Mouse (Mus musculus) liver, embryonic 16.5 days (tissue): ENCODE results near the gene Ccdc13. TPM values are rescaled to one million over a fixed set of nuclear protein-coding genes. Genes with fewer than 3 reads are reported as not detected.

Source experiments
- ATAC-seq: fragments of 200-750 bp; cut with Nextera tagmentation; 2 replicates; pipeline ENCODE4 v1.8.0; 2017; ENCODE audit warnings: low read depth, mild to moderate bottlenecking, moderate number of reproducible peaks, moderate library complexity
- H3K27ac ChIP-seq: fragments of 300-500 bp; sonication (generic); 2 replicates; pipeline ENCODE4 v1.5.1; 2014; ENCODE audit warnings: mild to moderate bottlenecking, low read length
- H3K27me3 ChIP-seq: fragments of 300-500 bp; sonication (generic); 2 replicates; pipeline ENCODE4 v1.6.1; 2014; ENCODE audit warnings: low read depth, low read length, mixed read lengths; ENCODE audit not compliant: control insufficient read depth, insufficient read depth
- H3K36me3 ChIP-seq: fragments of 300-500 bp; sonication (generic); 2 replicates; pipeline ENCODE4 v1.6.1; 2014; ENCODE audit warnings: mild to moderate bottlenecking; ENCODE audit not compliant: control insufficient read depth, insufficient read depth
- H3K4me1 ChIP-seq: fragments of 300-500 bp; sonication (generic); 2 replicates; pipeline ENCODE4 v1.6.1; 2014; ENCODE audit warnings: low read depth, low read length, mixed read lengths; ENCODE audit not compliant: control insufficient read depth
- H3K4me2 ChIP-seq: fragments of 300-500 bp; sonication (generic); 2 replicates; pipeline ENCODE4 v1.6.1; 2014; ENCODE audit warnings: low read depth, low read length, mixed read lengths
- H3K4me3 ChIP-seq: fragments of 300-500 bp; sonication (generic); 2 replicates; pipeline ENCODE4 v1.5.1; 2014; ENCODE audit warnings: low read depth, mild to moderate bottlenecking, low read length
- H3K9ac ChIP-seq: fragments of 300-500 bp; sonication (generic); 2 replicates; pipeline ENCODE4 v1.6.1; 2014; ENCODE audit warnings: low read depth, low read length
- H3K9me3 ChIP-seq: fragments of 300-500 bp; sonication (generic); replicated peaks from 2 replicates; pipeline ENCODE4 v1.6.1; 2016; ENCODE audit warnings: low read length; ENCODE audit not compliant: control insufficient read depth
- WGBS: fragments of 180-500 bp; shearing (Covaris S2); extraction: QIAGEN DNeasy Blood & Tissue Kit; methylation state at CpG from one replicate; pipeline ENCODE4 v1.1.7; 2014; ENCODE audit not compliant: insufficient replicate concordance; 5-methylcytosine and 5-hydroxymethylcytosine counted together
- polyA plus RNA-seq: library from polyadenylated mRNA; unstranded; fragments of >200 nt; fragmentation: Nextera tagmentation; extraction: Ambion mirVana; gene quantifications from 2 replicates; pipeline ENCODE4 v1.2.1, GENCODE M21; 2015

The Ccdc13 gene
- polyA plus RNA-seq, 1 experiment from 2014 or later, result not detected

DNA sequence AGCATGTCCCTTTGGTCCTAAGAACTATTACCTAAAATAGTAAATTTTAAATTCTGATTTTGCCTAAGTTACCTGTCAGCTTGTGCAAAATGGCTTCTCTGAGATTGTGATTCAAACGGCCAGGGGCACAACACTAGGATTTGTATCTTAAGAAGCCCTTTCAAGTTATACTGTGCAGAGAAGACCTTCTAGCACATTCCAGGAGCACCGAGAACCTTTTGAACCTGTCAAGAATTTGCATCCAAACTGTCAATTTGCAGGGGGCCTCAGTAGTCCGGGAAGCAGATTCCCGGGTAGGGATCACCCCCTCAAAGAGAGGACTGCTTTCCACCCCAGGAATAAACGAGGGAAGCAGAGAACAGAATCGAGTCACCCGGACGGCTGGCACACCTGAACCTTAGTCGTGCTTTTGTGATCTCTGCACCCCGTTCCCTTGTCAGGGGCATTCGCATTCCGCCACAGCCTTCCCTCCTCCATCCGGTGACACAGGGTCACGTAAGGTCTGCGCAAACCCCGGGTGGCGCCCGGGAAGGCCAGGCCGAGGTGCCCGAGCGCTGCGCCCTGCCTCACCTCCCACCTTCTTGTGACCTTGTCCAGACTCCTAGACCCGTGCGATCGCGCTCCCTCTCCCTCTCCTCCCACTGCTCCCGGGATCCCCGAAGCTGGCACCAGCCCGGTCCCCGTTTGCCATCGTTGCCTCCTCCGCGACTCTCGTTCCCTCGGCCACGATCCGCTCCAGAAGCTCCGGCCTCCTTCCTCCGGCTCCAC, 17.6 kb upstream of the Ccdc13 start:
- Histone ChIP-seq H3K36me3 (no peaks in the 10 kb centered on the region), H3K4me3 (peak overlapping the region; percentile 89), H3K4me1 (peaks cover 23% of the 10 kb centered on the region), H3K9ac (peak overlapping the region; percentile 94), H3K27ac (peak overlapping the region; percentile 99), H3K9me3 (no peaks in the 10 kb centered on the region), H3K27me3 (no peaks in the 10 kb centered on the region), H3K4me2 (peak overlapping the region; percentile 85)
- WGBS, result under 1% methylated on average over 39 of the region's 39 CpGs
- peak; percentile 23 for ATAC-seq

DNA sequence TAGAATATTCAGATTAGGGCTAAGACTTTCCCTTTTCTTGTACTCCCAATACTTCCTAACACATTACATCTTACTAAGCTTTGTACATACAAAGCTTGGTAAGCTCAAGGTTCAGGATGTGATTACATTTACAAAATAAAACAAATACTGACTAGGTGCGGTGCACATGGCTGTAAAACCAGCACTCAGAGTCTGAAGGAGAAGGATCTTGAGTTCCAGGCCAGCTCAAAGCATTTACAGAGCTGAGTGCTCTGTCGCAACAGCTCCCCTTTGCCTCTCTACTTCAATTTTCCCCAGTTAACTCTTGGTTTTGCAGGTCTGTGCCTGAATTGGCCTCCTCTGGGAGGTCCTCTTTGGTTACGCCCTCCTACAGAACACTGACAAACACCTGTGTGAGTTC, 15.0 kb upstream of the Ccdc13 start:
- Histone ChIP-seq H3K4me3 (no peak overlapping the region), H3K9me3 (no peaks in the 10 kb centered on the region), H3K9ac (no peak overlapping the region), H3K36me3 (peaks cover 9% of the 10 kb centered on the region), H3K4me2 (no peak overlapping the region), H3K4me1 (peaks cover 23% of the 10 kb centered on the region), H3K27me3 (no peaks in the 10 kb centered on the region), H3K27ac (no peak overlapping the region)
- no peak for ATAC-seq
- 87% methylated on average over 3 of the region's 3 CpGs for WGBS

DNA sequence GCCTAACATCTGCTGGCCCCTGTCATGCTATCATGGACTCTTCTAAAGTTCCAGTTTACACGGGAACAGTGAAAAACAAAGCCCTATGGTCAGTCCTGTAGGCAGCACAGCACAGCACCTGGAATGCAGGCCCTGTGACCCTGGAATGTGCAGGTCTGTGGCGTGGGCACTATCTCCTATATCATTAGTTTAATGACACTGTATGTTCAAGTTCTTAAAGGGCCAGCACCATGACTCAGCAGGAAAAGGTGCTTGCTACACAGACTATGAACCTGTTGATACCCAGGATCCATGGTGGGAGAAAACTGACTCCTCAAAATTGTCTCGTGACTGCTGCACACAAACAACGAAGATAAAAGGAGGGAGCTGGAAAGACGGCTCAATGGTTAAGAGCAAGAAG, 8.6 kb upstream of the Ccdc13 start:
- H3K36me3 ChIP-seq, result peaks cover 11% of the 10 kb centered on the region
- H3K4me2 ChIP-seq, result no peak overlapping the region
- no peak overlapping the region for H3K4me3 ChIP-seq
- H3K9ac ChIP-seq, result no peak overlapping the region
- peak; percentile 39; the same call in 1 of the 2 replicates for ATAC-seq
- no peaks in the 10 kb centered on the region for H3K27me3 ChIP-seq
- H3K9me3 ChIP-seq, result no peaks in the 10 kb centered on the region
- no peaks in the 10 kb centered on the region; the same call in 1 of the 2 replicates for H3K4me1 ChIP-seq
- H3K27ac ChIP-seq, result no peak overlapping the region
- 52% methylated on average over 5 of the region's 5 CpGs for WGBS

GRCm38 (mm10) chr9:121847138-121847537, 7.9 kb upstream of the Ccdc13 start:
- Histone ChIP-seq H3K27me3 (no peaks in the 10 kb centered on the region), H3K4me2 (no peak overlapping the region), H3K9me3 (no peaks in the 10 kb centered on the region), H3K27ac (no peak overlapping the region), H3K4me3 (no peak overlapping the region), H3K36me3 (peaks cover 11% of the 10 kb centered on the region), H3K4me1 (no peaks in the 10 kb centered on the region; the same call in 1 of the 2 replicates), H3K9ac (no peak overlapping the region)
- no peak for ATAC-seq
- WGBS, result 89% methylated on average over 4 of the region's 4 CpGs

- H3K4me2 ChIP-seq, result no peak overlapping the region
- H3K4me3 ChIP-seq, result no peak overlapping the region
- H3K4me1 ChIP-seq, result no peaks in the 10 kb centered on the region; the same call in 1 of the 2 replicates
- no peaks in the 10 kb centered on the region for H3K9me3 ChIP-seq
- no peak overlapping the region for H3K9ac ChIP-seq
- H3K27me3 ChIP-seq, result no peaks in the 10 kb centered on the region
- H3K27ac ChIP-seq, result no peak overlapping the region
- WGBS, result 24% methylated on average over 10 of the region's 10 CpGs
- H3K36me3 ChIP-seq, result peaks cover 10% of the 10 kb centered on the region
- no peak for ATAC-seq
These were observed 7.4 kb upstream of the Ccdc13 start for GRCm38 (mm10) chr9:121846526-121847118.

DNA sequence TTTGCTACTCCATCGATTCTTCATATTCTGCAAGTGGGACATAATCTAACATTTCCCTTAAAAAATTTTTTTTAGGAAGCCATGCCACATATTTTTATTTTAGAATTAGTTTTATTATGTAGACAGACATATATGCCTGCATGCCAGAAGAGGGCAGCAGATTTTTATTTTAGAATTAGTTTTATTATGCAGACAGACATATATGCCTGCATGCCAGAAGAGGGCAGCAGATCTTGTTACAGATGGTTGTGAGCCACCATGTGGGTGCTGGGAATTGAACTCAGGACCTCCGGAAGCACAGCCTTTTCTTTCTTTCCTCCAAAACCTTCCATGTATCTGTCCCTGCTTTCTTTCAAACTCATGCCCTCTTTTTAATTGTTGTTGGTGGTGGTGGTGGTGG, 3.7 kb upstream of the Ccdc13 start:
- H3K4me2 ChIP-seq, result no peak overlapping the region
- H3K4me3 ChIP-seq, result no peak overlapping the region
- no peaks in the 10 kb centered on the region for H3K9me3 ChIP-seq
- peaks cover 8% of the 10 kb centered on the region for H3K27me3 ChIP-seq
- 69% methylated on average over 2 of the region's 2 CpGs for WGBS
- no peak overlapping the region for H3K27ac ChIP-seq
- H3K4me1 ChIP-seq, result no peaks in the 10 kb centered on the region
- H3K36me3 ChIP-seq, result no peaks in the 10 kb centered on the region
- H3K9ac ChIP-seq, result no peak overlapping the region
- ATAC-seq, result no peak

DNA sequence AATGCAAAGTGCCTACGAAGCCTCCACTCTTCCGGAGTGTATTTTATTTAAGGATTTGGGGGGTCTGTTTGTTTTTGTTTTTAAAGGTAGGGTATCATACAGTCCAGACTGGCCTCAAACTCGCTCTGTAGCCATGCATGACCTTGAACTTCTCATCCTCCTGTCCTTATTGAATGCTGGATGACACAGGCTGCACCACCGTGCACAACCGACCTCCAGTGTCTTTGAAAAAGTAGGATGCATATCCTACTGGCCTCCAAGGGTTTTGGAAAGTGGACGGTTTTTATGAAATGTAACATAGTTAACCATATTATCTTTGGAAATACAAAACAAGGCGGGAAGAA, 333 bp upstream of the Ccdc13 start:
- Histone ChIP-seq H3K4me2 (peak overlapping the region; percentile 60), H3K36me3 (no peaks in the 10 kb centered on the region), H3K27me3 (peaks cover 8% of the 10 kb centered on the region), H3K4me3 (peak overlapping the region; percentile 44), H3K9me3 (no peaks in the 10 kb centered on the region), H3K27ac (no peak overlapping the region), H3K9ac (no peak overlapping the region), H3K4me1 (no peaks in the 10 kb centered on the region)
- no peak for ATAC-seq
- WGBS, result 31% methylated on average over 7 of the region's 7 CpGs

- Histone ChIP-seq H3K27ac (no peak overlapping the region), H3K9me3 (no peaks in the 10 kb centered on the region), H3K36me3 (no peaks in the 10 kb centered on the region), H3K4me2 (no peak overlapping the region), H3K4me3 (no peak overlapping the region), H3K4me1 (no peaks in the 10 kb centered on the region), H3K27me3 (peaks cover 8% of the 10 kb centered on the region), H3K9ac (no peak overlapping the region)
- whole genome bisulfite sequencing, result 56% methylated on average over 6 of the region's 6 CpGs
- peak; percentile 57; the same call in 1 of the 2 replicates for ATAC-seq
These were observed 1.3 kb downstream of the Ccdc13 start for GRCm38 (mm10) chr9:121838008-121838407.

- 76% methylated on average over 11 of the region's 11 CpGs for WGBS
- no peaks in the 10 kb centered on the region for H3K9me3 ChIP-seq
- H3K9ac ChIP-seq, result no peak overlapping the region
- H3K36me3 ChIP-seq, result no peaks in the 10 kb centered on the region
- no peak overlapping the region for H3K4me3 ChIP-seq
- no peak for ATAC-seq
- H3K4me1 ChIP-seq, result no peaks in the 10 kb centered on the region
- H3K27me3 ChIP-seq, result peaks cover 3% of the 10 kb centered on the region
- no peak overlapping the region for H3K4me2 ChIP-seq
- no peak overlapping the region for H3K27ac ChIP-seq
These were observed 5.4 kb downstream of the Ccdc13 start for GRCm38 (mm10) chr9:121833825-121834224.
